In the genomic region with DNA sequence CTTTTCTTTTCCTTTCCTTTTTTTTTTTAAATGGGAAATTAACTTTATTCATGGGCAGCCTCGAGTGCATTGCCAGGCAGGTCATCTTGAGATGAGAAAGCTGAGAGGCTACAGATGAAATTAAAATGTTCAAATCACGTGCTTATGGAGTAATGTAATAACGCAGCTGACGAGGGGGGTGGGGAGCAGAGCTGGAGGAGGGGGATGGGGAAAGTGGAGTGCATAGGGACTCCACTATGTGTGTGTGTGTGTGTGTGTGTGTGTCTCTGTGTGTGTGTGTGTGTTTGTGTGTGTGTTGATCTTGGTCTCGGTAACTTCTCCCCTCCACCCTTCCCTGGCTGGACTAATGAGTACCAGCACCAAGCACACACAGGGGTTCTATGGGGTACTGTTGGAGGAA, we compare ENCODE assay signal across 14 mouse cellular contexts.
"Had no signal": no experiment of that assay in that cellular context is flagged by ENCODE, and none has a peak within 500 bp of the region (broad histone marks: within the 10 kb centered on the region; RNA-seq: fewer than 3 reads in every experiment).

No protein-coding gene starts in this region.

- H3K4me2 ChIP-seq: kidney, embryonic 15.5 days; liver, embryonic 11.5 days; liver, embryonic 15.5 days; midbrain, embryonic 12.5 days had no signal

- H3K4me1 ChIP-seq: liver, embryonic 15.5 days had no signal

- H3K9me3 ChIP-seq: kidney, embryonic 15.5 days; limb, embryonic 10.5 days; liver, embryonic 15.5 days; midbrain, embryonic 12.5 days had no signal

- H3K27ac ChIP-seq: kidney, embryonic 15.5 days; left cerebral cortex, adult 2 months; limb, embryonic 10.5 days; liver, embryonic 15.5 days; midbrain, embryonic 12.5 days; stomach, postnatal 0 days had no signal

- H3K36me3 ChIP-seq: kidney, embryonic 15.5 days; limb, embryonic 10.5 days; liver, embryonic 15.5 days; midbrain, embryonic 12.5 days had no signal

- DNase-seq: kidney, adult 2 months; kidney, postnatal 14 days; lung, adult 2 months; lung, postnatal 10 days; lung, postnatal 4 days; right cerebral cortex, postnatal 25 days; thymus, postnatal 14 days had no signal

- H3K9ac ChIP-seq: kidney, embryonic 15.5 days; liver, embryonic 15.5 days; midbrain, embryonic 12.5 days had no signal

- H3K27me3 ChIP-seq: midbrain, embryonic 12.5 days had no signal

- H3K4me3 ChIP-seq: kidney, embryonic 15.5 days; left cerebral cortex, adult 2 months; limb, embryonic 10.5 days; liver, embryonic 15.5 days; midbrain, embryonic 12.5 days had no signal
